Mouse (Mus musculus) T-cell, adult 2 months (primary cell): ENCODE results near the gene Gm9507.
"Not testable (repeated sequence)": the region's sequence is repeated elsewhere in the genome, so short reads cannot be mapped to it uniquely, and the experiment has no call there.

Experiments
- DNase-seq: peaks from one replicate; pipeline ENCODE4 v3.0.0; 2022; ENCODE audit warnings: low spot score

Gm9507 gene

DNA sequence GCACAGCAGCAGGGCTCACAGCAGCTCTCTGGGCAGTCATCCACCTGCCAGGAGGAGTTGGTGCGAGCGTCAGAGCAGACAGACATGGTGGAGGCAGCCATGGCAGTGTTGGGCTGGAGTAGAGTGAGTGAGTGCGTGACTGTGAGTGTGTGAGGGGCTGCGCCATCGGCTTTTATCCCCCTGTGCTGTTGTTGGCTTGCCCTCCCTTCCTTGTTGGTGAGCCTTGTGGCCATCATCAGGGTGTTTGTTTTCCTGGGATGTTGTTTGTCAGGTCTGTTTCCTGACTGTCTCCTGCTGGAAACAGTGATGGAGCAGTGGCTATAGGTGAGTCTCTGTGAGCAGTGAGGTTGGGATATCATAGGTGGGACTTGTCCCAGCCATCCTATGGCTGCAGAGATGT, at the start of gene Gm9507:
Gene Gm9507, minus strand, starts transcription at position 101 of the 400 bp plus-strand sequence.
- DNase-seq, result no peak

DNA sequence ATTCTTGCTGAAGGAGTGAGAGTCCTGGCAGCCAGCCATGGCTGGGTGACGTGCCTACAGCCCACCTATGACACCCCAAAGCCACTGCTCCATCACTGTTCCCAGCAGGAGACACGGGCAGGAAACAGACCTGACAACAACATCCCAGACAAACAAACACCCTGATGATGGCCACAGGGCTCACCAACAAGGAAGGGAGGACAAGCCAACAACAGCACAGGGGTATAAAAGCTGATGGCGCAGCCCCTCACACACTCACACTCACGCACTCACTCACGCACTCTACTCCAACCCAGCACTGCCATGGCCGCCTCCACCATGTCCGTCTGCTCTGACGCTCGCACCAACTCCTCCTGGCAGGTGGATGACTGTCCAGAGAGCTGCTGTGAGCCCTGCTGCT, 40.9 kb upstream of the Gm9507 start, which contains the start of gene Gm10318:
Gene Gm10318, plus strand, starts transcription at position 301 of the 400 bp plus-strand sequence.
- DNase-seq, result no peak

GRCm38 (mm10) chr10:77847538-77847937, 35.9 kb upstream of the Gm9507 start:
- no peak for DNase-seq

- DNase-seq, result no peak
Measured at GRCm38 (mm10) chr10:77846961-77847360, 35.3 kb upstream of the Gm9507 start.

GRCm38 (mm10) chr10:77846503-77846902, 34.9 kb upstream of the Gm9507 start, which contains the start of gene Gm36176:
Gene Gm36176 (plus strand): TSS chr10:77846803.
- DNase-seq, result no peak

- no peak for DNase-seq
Measured at GRCm38 (mm10) chr10:77839006-77839405, 27.4 kb upstream of the Gm9507 start.

DNA sequence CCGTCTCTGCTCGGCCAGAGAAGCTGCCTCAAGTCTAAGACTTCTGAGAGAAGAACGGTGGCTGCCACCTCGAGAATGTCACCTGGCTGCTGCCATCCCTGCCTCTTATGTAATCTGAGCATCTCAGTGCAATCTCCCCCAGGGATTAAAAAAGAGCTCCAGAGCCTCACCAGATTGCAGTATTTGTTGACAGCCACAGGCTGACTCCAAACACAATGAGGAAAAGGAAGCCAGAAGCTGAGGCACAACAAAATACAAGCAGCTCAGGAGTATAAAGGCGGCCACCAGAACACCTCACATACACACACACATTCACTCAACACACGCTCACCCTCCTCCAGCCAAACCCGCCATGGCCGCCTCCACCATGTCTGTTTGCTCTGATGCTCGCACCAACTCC, 24.0 kb upstream of the Gm9507 start, which contains the start of gene Krtap10-10:
Gene Krtap10-10, plus strand, starts transcription at position 301 of the 400 bp plus-strand sequence.
- DNase-seq, result no peak

- DNase-seq, result no peak
Measured at GRCm38 (mm10) chr10:77826951-77827350, 15.3 kb upstream of the Gm9507 start, which contains the start of gene Krtap10-4. Gene Krtap10-4 (minus strand): TSS chr10:77827095.

DNA sequence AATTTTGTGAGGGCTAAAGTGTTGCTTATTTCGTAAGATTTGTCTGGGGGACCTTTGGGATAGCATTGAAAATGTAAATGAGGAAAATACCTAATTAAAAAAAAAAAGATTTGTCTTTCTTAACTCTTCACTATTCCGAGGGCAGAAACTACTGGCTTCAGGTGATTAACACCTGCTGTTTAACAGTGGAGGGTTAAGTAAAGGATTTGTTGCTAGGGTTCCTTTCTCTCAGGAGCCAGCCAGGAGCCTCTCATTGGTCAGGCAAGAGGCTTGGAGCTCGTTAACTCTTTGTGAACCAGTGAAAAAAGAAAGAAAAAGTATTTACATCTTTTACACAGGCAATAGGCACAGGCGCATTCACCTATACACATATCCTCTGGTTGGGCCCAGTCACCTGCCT, 7.6 kb upstream of the Gm9507 start:
- no peak for DNase-seq

DNA sequence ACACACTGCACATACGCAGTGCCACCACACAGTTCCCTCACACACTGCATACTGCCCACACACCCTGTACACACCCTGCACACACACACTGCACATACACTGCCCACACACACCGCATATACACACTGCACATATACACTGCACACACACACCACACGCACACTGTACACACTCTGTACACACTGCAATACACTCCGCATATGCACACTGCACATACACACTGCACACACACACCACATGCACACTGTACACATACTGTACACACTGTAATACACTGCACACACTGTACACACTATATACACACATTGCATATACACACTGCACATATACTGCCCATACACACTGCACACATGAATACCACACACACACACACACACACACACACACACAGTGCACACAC, 6.9 kb upstream of the Gm9507 start:
- DNase-seq, result no peak

GRCm38 (mm10) chr10:77815514-77815913, 3.9 kb upstream of the Gm9507 start:
- no peak for DNase-seq

DNA sequence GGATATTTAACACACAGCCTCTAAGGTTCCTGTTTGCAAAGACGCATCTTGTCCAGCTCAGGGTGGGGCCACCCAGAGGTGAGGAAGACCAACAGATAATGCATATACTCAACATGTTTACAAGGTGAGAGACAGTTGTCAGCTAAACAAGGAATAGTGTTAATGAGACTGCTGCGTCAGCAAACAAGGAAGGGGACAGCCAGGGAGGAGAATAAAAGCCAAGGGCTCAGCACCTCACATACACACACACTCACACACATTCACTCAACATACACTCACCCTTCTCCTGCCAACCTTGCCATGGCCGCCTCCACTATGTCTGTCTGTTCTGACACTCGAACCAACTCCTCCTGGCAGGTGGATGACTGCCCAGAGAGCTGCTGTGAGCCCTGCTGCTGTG, 2.7 kb upstream of the Gm9507 start, which contains the start of gene Gm2696:
Gene Gm2696, plus strand, starts transcription at position 301 of the 400 bp plus-strand sequence.
- no peak for DNase-seq

DNA sequence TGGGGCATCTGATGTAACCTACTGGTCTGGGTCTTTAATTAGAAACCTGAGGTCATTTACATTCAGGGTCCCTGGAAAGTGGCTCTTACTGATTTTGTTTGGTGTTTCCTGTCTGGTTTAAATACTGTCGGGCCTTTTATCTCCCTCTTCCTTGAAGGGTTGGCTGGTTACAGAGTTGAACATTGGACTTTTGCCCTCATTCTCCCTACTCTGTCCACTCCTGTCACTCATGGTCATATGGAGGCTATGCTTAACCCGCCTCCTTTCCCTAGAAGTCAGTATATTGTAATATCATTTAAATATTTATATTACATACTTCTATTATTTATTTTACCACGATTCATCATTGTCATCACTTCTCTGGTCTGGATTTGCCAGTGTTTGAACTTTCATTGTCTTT, 7.5 kb downstream of the Gm9507 start:
- DNase-seq, result no peak

DNA sequence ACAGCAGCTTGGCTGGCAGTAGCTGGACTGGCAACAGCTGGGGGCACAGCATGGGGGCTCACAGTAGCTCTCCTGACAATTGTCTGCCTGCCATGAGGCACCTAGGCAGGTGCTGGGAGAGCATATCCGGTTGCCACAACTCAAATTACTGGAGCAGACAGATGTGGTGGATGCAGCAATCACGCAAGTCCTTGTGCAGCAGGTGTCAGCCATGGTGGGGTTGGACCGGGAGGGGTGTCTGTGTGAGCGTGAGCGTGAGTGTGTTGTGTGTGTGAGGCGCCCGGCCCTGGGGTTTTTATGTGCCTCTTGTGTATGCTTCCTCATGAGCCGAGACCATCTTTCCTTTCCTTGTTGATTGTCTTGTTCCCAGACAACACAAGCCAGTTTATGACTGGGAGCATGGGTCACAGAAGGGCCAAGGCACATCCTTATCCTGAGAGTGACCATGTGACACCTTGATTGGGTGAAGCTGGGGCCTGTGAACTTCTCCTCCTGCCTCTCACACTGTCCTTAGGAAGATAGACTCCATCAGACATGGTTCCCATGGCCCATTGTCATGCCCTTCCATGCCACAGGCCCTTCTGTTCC, 12.6 kb downstream of the Gm9507 start, which contains the start of gene Gm19668:
Gene Gm19668, minus strand, starts transcription at position 213 of the 588 bp plus-strand sequence.
- DNase-seq, result no peak

GRCm38 (mm10) chr10:77798164-77798920, 13.3 kb downstream of the Gm9507 start:
- DNase-seq, result not testable (repeated sequence)

DNA sequence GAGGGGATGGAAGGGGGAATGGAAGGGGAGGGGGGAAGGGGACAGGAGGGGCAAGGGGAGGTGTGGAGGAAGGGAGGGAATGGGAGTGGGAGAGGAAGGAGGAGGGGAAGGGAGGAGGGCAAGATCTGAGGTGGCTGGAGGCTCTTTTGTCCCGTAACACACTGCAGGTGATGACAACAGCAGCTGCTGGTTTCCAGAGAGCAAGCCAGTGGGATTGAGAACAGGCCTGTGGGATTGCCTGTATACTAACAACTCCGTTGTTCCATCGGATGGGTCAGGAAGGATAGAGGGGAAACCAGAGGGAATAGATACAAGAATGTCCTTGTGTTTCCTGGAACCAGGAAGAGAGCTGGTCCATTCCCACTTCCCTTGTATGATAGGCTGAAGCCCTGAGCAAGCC, 14.0 kb downstream of the Gm9507 start:
- DNase-seq, result no peak

DNA sequence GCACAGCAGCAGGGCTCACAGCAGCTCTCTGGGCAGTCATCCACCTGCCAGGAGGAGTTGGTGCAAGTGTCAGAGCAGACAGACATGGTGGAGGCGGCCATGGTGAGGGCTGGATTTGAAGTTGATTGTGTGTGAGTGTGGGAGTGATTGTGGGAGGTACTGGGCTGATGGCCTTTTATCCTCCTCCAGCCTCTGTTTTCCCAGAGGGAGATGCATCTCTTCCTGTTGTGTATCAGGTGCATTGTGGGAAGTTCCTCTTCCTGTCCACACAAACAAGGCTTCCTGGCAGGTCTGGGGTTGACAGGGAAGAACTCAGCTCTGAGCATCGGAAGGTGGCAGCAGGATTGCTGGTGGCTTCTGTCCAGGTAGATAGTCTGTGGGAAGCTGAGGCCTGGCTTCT, 16.7 kb downstream of the Gm9507 start, which contains the start of gene Gm9639:
Gene Gm9639, minus strand, starts transcription at position 101 of the 400 bp plus-strand sequence.
- DNase-seq, result no peak

- DNase-seq, result no peak
Measured at GRCm38 (mm10) chr10:77788621-77789020, 23.0 kb downstream of the Gm9507 start.

DNA sequence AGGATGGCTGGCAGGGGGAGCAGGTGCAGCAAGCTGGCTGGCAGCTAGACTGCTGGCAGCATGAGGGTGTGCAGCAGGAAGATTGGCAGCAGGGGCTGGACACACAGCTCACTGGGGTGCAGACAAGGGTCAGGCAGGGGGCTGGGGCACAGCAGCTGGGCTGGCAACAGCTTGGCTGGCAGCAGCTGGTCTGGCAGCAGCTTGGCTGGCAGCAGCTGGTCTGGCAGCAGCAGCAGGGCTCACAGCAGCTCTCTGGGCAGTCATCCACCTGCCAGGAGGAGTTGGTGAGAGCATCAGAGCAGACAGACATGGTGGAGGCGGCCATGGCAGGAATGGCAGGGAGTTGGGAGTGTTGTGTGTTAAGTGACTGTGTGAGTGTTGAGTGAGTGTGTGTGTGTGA, 23.8 kb downstream of the Gm9507 start, which contains the start of gene Gm7137:
Gene Gm7137, minus strand, starts transcription at position 325 of the 400 bp plus-strand sequence.
- not testable (repeated sequence) for DNase-seq

DNA sequence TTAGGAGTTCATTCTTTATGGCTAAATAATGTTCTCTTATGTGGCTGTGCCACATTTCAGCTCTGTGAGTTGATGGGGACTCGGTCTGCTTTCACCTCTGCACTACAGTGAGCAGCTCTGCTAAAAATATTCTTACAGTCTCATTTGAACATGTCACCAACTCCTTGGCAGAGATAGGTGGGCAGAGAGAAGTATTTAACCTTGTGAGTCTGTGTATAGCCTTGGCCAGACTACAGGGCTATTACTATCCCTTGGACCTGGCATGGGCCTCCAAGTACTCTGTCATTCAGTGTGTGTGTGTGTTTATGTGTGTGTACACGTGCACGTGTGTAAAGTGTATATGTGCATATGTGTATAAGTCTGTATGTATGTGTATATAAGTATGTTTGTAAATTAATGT, 28.2 kb downstream of the Gm9507 start:
- DNase-seq, result not testable (repeated sequence)

DNA sequence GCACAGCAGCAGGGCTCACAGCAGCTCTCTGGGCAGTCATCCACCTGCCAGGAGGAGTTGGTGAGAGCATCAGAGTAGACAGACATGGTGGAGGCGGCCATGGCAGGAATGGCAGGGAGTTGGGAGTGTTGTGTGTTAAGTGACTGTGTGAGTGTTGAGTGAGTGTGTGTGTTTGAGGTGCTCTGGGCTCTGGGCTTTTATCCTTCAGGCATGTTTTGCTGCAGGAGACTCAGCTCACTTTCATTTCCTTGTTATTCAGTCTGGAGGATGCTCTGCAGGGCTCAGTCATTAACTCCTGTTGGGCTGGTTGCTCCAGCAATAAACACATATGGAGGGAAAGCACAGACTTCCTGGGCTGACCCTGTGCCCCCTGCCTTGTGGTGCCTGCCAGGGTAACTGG, 29.2 kb downstream of the Gm9507 start, which contains the start of gene Gm3250:
Gene Gm3250, minus strand, starts transcription at position 101 of the 400 bp plus-strand sequence.
- DNase-seq, result not testable (repeated sequence)

- DNase-seq, result not testable (repeated sequence)
Measured at GRCm38 (mm10) chr10:77776844-77777243, 34.8 kb downstream of the Gm9507 start, which contains the start of gene Gm7138. Gene Gm7138 (minus strand): TSS chr10:77776944.

DNA sequence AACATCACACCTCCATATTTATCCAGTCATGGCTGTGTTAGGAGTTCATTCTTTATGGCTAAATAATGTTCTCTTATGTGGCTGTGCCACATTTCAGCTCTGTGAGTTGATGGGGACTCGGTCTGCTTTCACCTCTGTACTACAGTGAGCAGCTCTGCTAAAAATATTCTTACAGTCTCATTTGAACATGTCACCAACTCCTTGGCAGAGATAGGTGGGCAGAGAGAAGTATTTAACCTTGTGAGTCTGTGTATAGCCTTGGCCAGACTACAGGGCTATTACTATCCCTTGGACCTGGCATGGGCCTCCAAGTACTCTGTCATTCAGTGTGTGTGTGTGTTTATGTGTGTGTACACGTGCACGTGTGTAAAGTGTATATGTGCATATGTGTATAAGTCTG, 39.5 kb downstream of the Gm9507 start:
- DNase-seq, result not testable (repeated sequence)
